Mouse (Mus musculus): ENCODE measurements around the gene Samd8. TPM values are rescaled to one million over a fixed set of nuclear protein-coding genes. Genes with fewer than 3 reads are reported as not detected.

The Samd8 gene
- polyA plus RNA-seq, 1 experiment from 2014 or later, result 12.9 TPM

DNA sequence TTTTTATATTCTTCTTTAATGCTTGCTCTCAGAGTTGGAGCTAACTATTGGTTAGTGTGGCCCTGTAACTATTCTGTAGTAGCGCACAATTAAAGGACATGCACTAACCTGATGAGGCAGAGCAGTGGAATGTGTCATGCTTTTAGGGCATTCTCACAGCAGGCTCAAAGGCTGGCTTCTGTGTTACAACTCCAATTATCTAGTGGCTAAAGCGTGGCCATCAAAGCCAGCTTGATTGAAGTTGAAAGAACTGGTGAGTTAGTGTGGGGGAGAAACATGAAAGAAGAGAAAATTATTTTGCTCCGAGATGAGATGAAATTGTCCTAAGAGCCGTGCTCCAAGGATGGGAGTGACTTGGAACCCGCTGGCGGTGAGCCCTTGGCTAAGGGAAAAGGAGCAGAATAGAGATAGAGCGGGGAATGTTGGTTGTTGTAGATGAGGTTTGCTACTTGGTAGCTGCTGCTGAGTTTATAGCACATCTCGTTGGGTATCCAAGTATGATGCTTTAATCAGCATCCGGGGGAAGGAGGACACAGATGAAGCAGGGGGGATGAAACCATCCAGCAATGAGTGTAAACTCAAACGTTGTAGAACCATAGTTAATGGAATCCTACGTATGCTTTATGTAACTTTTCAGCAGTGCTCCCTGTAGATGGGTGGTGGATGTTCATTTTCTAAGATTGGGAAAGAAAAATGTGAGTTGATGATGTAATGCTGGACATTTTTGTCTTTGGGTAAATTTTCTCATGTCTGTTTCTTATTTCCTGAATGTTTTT, 22.4 kb downstream of the Samd8 start:
- H3K4me2 ChIP-seq (ENCODE audit: low read depth), result no peak overlapping the region
- H3K27me3 ChIP-seq (ENCODE audit: control insufficient read depth, insufficient read depth, low read length), result no peaks in the 10 kb centered on the region
- 0 out of 2 replicates have a peak, but pooled peaks cover 2% of the 10 kb centered on the region for H3K4me1 ChIP-seq (ENCODE audit: control insufficient read depth, insufficient read depth, low read length)
- no peak for DNase-seq (ENCODE audit: low spot score)
- whole genome bisulfite sequencing, result 77% methylated on average over 11 of the region's 11 CpGs
- no peaks in the 10 kb centered on the region for H3K36me3 ChIP-seq (ENCODE audit: control insufficient read depth, insufficient read depth, low read length)
- H3K9ac ChIP-seq (ENCODE audit: low read length), result no peak overlapping the region
- H3K4me3 ChIP-seq (ENCODE audit: low read depth, low read length), result no peak overlapping the region
- no peak for ATAC-seq (ENCODE audit: insufficient read depth, low FRiP score, low TSS enrichment)
- no peaks in the 10 kb centered on the region for H3K9me3 ChIP-seq (ENCODE audit: control insufficient read depth, low read length)
- H3K27ac ChIP-seq (ENCODE audit: low read depth, low read length), result no peak overlapping the region

DNA sequence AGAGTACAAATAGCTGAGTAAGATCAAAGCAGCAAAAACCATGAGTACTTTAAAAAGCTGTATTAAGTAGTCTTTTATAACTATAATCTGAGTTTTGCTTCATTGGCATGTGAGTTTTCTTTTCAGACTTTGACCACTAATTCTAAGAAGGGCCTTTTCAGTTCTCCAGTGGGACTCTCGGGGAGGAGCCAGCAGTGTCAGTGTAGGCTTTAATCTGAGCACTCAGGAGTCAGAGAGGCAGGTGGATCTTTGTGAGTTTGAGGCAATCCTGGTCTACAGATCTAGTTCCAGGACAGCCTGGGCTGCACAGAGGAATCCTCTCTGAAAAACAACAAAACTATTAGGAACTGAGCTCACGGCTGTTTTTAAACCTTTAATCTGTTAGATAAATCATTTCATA, 23.6 kb downstream of the Samd8 start:
- DNase-seq (ENCODE audit: low spot score), result no peak
- H3K9me3 ChIP-seq (ENCODE audit: control insufficient read depth, low read length), result no peaks in the 10 kb centered on the region
- H3K4me1 ChIP-seq (ENCODE audit: control insufficient read depth, insufficient read depth, low read length), result no peaks in the 10 kb centered on the region
- H3K9ac ChIP-seq (ENCODE audit: low read length), result no peak overlapping the region
- H3K4me3 ChIP-seq (ENCODE audit: low read depth, low read length), result no peak overlapping the region
- H3K27ac ChIP-seq (ENCODE audit: low read depth, low read length), result no peak overlapping the region
- no peak for ATAC-seq (ENCODE audit: insufficient read depth, low FRiP score, low TSS enrichment)
- no peak overlapping the region for H3K4me2 ChIP-seq (ENCODE audit: low read depth)
- 87% methylated on average over 2 of the region's 2 CpGs for WGBS
- H3K36me3 ChIP-seq (ENCODE audit: control insufficient read depth, insufficient read depth, low read length), result no peaks in the 10 kb centered on the region
- no peaks in the 10 kb centered on the region for H3K27me3 ChIP-seq (ENCODE audit: control insufficient read depth, insufficient read depth, low read length)

DNA sequence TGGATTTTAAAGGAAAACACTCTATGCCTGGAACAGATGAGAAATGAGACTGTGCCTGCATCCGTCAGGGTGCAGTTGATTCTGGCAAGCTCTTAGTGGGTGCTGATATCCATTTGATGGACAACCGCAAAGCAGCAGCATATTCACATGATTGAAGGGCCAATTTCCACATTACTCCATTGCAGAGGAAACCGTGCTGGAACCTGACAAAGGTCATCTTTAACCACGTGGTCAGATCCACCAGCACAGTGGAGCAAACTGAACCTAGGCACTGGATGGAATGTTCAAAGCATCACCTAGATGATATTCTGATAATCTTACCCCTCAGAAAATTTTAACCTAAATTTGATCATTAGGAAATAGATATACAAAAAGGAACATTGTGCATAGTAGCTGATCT, 25.9 kb downstream of the Samd8 start:
- WGBS, result 94% methylated on average over 4 of the region's 4 CpGs

DNA sequence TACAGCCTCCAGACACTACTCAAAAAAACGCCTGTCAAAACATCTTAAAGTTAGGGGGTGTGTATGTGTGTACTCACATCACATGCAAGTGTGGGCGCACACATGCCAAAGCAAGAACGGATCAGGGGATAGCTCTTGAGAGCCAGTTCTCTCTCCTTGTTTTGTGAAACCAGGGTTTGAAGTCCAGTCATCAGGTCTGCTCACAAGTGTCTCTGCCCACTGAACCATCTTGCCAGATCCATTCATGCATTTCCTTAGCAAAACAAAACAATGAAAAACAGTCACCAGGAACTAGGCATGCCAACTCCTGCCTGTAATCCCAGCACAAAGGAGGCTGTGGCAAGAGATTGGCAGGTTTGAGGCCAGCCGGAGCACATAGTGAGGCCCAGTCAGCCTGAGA, 36.2 kb downstream of the Samd8 start:
- Histone ChIP-seq H3K4me3 (ENCODE audit: low read depth, low read length) (no peak overlapping the region), H3K27ac (ENCODE audit: low read depth, low read length) (no peak overlapping the region), H3K4me2 (ENCODE audit: low read depth) (no peak overlapping the region), H3K4me1 (ENCODE audit: control insufficient read depth, insufficient read depth, low read length) (no peaks in the 10 kb centered on the region), H3K9me3 (ENCODE audit: control insufficient read depth, low read length) (no peaks in the 10 kb centered on the region), H3K9ac (ENCODE audit: low read length) (no peak overlapping the region), H3K27me3 (ENCODE audit: control insufficient read depth, insufficient read depth, low read length) (no peaks in the 10 kb centered on the region), H3K36me3 (ENCODE audit: control insufficient read depth, insufficient read depth, low read length) (no peaks in the 10 kb centered on the region)
- no peak for DNase-seq (ENCODE audit: low spot score)
- no peak for ATAC-seq (ENCODE audit: insufficient read depth, low FRiP score, low TSS enrichment)
- WGBS, result 95% methylated on average over 4 of the region's 4 CpGs

More for the DNA sequence above, 25.9 kb downstream of the Samd8 start:
- Histone ChIP-seq H3K4me3 (ENCODE audit: low read depth, low read length) (no peak overlapping the region), H3K4me1 (ENCODE audit: control insufficient read depth, insufficient read depth, low read length) (no peaks in the 10 kb centered on the region), H3K4me2 (ENCODE audit: low read depth) (no peak overlapping the region), H3K36me3 (ENCODE audit: control insufficient read depth, insufficient read depth, low read length) (peaks cover 2% of the 10 kb centered on the region; the same call in 1 of the 2 replicates), H3K9ac (ENCODE audit: low read length) (no peak overlapping the region), H3K27ac (ENCODE audit: low read depth, low read length) (no peak overlapping the region), H3K9me3 (ENCODE audit: control insufficient read depth, low read length) (no peaks in the 10 kb centered on the region), H3K27me3 (ENCODE audit: control insufficient read depth, insufficient read depth, low read length) (no peaks in the 10 kb centered on the region)
- ATAC-seq (ENCODE audit: insufficient read depth, low FRiP score, low TSS enrichment) (no peak), DNase-seq (ENCODE audit: low spot score) (no peak)

DNA sequence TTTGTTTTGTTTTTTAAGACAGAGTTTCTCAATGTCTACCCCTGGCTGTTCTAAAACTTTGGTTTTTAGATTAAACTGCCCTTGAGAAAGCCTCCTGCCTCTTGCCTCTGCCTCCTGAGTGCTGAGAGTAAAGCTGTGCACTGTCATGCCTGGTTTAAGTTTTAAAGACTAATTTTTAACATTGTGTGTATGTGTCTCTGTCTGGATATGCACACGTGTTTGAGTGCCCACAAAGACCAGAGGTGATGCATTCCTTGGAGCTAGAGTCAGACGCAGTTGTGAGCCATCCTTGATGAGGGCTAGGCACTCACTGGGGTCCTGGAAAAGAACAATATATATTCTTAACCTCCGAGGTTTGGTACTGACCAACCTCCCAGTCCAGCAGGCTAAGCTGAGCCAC, 37.0 kb downstream of the Samd8 start:
- 89% methylated on average over 3 of the region's 3 CpGs for WGBS
- H3K27ac ChIP-seq (ENCODE audit: low read depth, low read length), result no peak overlapping the region
- no peak overlapping the region for H3K4me2 ChIP-seq (ENCODE audit: low read depth)
- H3K27me3 ChIP-seq (ENCODE audit: control insufficient read depth, insufficient read depth, low read length), result no peaks in the 10 kb centered on the region
- H3K9ac ChIP-seq (ENCODE audit: low read length), result no peak overlapping the region
- ATAC-seq (ENCODE audit: insufficient read depth, low FRiP score, low TSS enrichment) (no peak), DNase-seq (ENCODE audit: low spot score) (no peak)
- H3K36me3 ChIP-seq (ENCODE audit: control insufficient read depth, insufficient read depth, low read length), result no peaks in the 10 kb centered on the region
- H3K4me3 ChIP-seq (ENCODE audit: low read depth, low read length), result no peak overlapping the region
- no peaks in the 10 kb centered on the region for H3K4me1 ChIP-seq (ENCODE audit: control insufficient read depth, insufficient read depth, low read length)
- H3K9me3 ChIP-seq (ENCODE audit: control insufficient read depth, low read length), result no peaks in the 10 kb centered on the region

DNA sequence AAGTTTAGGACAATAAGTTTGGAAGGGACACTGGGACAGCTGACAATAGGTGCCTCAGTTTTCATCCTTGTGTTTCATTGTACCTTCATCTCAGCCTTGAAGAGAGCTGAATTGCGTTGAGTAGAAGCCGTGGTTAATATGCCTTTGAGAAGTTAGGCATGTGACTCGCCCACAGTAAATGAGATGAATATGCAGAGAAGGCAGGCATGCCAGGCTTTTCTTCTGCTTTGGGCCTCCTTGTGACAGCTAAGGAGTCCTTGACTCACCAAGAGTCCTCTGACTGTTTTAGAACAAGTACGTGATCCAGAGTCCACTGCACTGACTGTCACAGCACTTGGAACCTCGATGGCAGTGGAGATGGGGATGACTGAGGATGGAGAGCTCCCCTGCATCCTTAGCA, 37.8 kb downstream of the Samd8 start:
- Histone ChIP-seq H3K36me3 (ENCODE audit: control insufficient read depth, insufficient read depth, low read length) (no peaks in the 10 kb centered on the region), H3K4me1 (ENCODE audit: control insufficient read depth, insufficient read depth, low read length) (no peaks in the 10 kb centered on the region), H3K27ac (ENCODE audit: low read depth, low read length) (no peak overlapping the region), H3K9ac (ENCODE audit: low read length) (no peak overlapping the region), H3K4me3 (ENCODE audit: low read depth, low read length) (no peak overlapping the region), H3K4me2 (ENCODE audit: low read depth) (no peak overlapping the region), H3K9me3 (ENCODE audit: control insufficient read depth, low read length) (no peaks in the 10 kb centered on the region), H3K27me3 (ENCODE audit: control insufficient read depth, insufficient read depth, low read length) (no peaks in the 10 kb centered on the region)
- 93% methylated on average over 5 of the region's 5 CpGs for WGBS
- DNase-seq (ENCODE audit: low spot score) (no peak), ATAC-seq (ENCODE audit: insufficient read depth, low FRiP score, low TSS enrichment) (no peak)

DNA sequence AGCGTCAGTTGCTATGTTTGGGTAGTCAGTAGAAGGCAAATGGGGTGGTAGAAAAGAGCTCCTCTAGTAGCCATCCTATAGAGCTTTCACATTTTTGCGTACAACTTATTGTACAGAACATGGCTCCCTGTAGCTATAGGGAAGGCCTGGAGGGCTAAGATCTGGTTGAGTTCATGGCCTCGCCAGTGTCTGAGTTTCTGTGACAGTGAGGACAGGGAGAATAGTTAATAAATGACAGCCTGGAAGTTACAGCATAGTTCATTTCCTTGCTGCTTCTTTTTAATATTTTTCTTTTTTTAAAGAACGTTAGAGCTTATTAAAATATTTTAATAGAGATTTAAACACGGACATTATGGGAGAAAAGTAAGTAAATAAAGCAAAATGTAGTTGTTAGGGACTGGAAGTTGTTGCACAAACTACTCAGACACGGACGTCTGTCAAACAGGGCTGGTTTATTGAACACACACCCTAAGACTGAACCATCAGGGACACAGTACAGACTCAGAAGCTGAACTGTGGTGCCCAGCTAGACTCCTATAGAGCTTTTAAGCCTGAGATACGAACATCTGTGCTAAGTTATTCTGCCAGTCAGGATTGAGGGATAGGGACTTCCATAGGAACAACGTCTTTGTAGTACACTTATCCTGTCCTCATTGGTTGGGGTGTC, 40.4 kb downstream of the Samd8 start:
- ATAC-seq (ENCODE audit: insufficient read depth, low FRiP score, low TSS enrichment) (no peak), DNase-seq (ENCODE audit: low spot score) (no peak)
- Histone ChIP-seq H3K9ac (ENCODE audit: low read length) (no peak overlapping the region), H3K27me3 (ENCODE audit: control insufficient read depth, insufficient read depth, low read length) (no peaks in the 10 kb centered on the region), H3K4me3 (ENCODE audit: low read depth, low read length) (no peak overlapping the region), H3K9me3 (ENCODE audit: control insufficient read depth, low read length) (no peaks in the 10 kb centered on the region), H3K36me3 (ENCODE audit: control insufficient read depth, insufficient read depth, low read length) (peaks cover 3% of the 10 kb centered on the region; the same call in 1 of the 2 replicates), H3K27ac (ENCODE audit: low read depth, low read length) (no peak overlapping the region), H3K4me2 (ENCODE audit: low read depth) (no peak overlapping the region), H3K4me1 (ENCODE audit: control insufficient read depth, insufficient read depth, low read length) (no peaks in the 10 kb centered on the region)
- 91% methylated on average over 9 of the region's 9 CpGs for WGBS

DNA sequence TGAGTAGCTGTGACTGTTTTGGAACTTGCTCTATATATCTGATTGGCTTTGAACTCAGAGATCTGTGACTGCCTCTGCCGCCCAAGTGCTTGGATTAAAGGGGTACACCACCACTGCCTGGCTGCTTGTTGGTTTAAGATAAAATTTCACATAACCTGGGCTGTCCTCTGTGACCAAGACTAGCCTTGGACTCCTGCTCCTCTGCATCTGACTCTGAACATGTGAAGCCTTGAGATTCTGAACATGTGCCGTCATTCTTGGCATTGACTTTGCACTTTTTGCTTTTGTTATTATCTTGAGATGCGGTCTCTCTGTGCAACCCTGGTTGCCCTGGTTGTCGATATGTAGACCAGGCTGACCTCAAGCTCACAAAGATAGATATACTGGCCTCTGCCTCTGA, 41.4 kb downstream of the Samd8 start:
- no peak for DNase-seq (ENCODE audit: low spot score)
- no peak overlapping the region for H3K4me3 ChIP-seq (ENCODE audit: low read depth, low read length)
- H3K4me1 ChIP-seq (ENCODE audit: control insufficient read depth, insufficient read depth, low read length), result no peaks in the 10 kb centered on the region
- H3K9me3 ChIP-seq (ENCODE audit: control insufficient read depth, low read length), result no peaks in the 10 kb centered on the region
- H3K36me3 ChIP-seq (ENCODE audit: control insufficient read depth, insufficient read depth, low read length), result peaks cover 3% of the 10 kb centered on the region; the same call in 1 of the 2 replicates
- H3K27me3 ChIP-seq (ENCODE audit: control insufficient read depth, insufficient read depth, low read length), result no peaks in the 10 kb centered on the region
- H3K4me2 ChIP-seq (ENCODE audit: low read depth), result no peak overlapping the region
- no peak overlapping the region for H3K9ac ChIP-seq (ENCODE audit: low read length)
- H3K27ac ChIP-seq (ENCODE audit: low read depth, low read length), result no peak overlapping the region
- ATAC-seq (ENCODE audit: insufficient read depth, low FRiP score, low TSS enrichment), result no peak
- 93% methylated on average over 4 of the region's 4 CpGs for WGBS

DNA sequence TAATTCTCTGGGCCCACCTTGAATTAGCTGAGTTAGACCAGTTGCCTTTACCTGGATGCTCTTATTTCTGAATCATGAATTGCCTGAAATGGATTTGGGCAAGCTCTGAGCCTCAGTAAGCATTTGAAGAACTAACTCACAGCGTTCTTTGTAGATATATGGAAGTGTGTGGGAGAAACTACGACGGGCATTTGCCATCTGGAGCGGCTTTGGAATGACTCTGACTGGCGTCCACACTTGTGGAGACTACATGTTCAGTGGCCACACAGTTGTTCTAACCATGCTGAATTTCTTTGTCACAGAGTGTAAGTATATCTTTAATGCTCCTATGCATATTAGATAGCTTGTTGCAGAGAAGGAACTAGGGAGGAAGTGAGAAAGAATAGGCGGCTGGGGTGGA, 41.9 kb downstream of the Samd8 start:
- no peak overlapping the region for H3K9ac ChIP-seq (ENCODE audit: low read length)
- ATAC-seq (ENCODE audit: insufficient read depth, low FRiP score, low TSS enrichment) (no peak), DNase-seq (ENCODE audit: low spot score) (no peak)
- H3K27ac ChIP-seq (ENCODE audit: low read depth, low read length), result no peak overlapping the region
- H3K4me1 ChIP-seq (ENCODE audit: control insufficient read depth, insufficient read depth, low read length), result no peaks in the 10 kb centered on the region
- H3K4me2 ChIP-seq (ENCODE audit: low read depth), result no peak overlapping the region
- no peaks in the 10 kb centered on the region for H3K9me3 ChIP-seq (ENCODE audit: control insufficient read depth, low read length)
- no peaks in the 10 kb centered on the region for H3K27me3 ChIP-seq (ENCODE audit: control insufficient read depth, insufficient read depth, low read length)
- H3K36me3 ChIP-seq (ENCODE audit: control insufficient read depth, insufficient read depth, low read length), result peaks cover 3% of the 10 kb centered on the region; the same call in 1 of the 2 replicates
- WGBS, result 92% methylated on average over 6 of the region's 6 CpGs
- H3K4me3 ChIP-seq (ENCODE audit: low read depth, low read length), result no peak overlapping the region

All from neural tube, embryonic 11.5 days (tissue).